Mouse (Mus musculus) heart, postnatal 0 days (tissue): Measurements from ENCODE around the gene Gprc5b. TPM values are rescaled to one million over a fixed set of nuclear protein-coding genes. Genes with fewer than 3 reads are reported as not detected.

Source experiments
- ATAC-seq: fragments of 200-750 bp; cut with Nextera tagmentation; 2 replicates; pipeline ENCODE4 v1.8.0; 2017; ENCODE audit warnings: low read depth, moderate number of reproducible peaks, moderate library complexity; ENCODE audit not compliant: insufficient read depth
- DNase-seq: peaks from one replicate; pipeline ENCODE4 v3.0.0-alpha.2; 2016; ENCODE audit warnings: low spot score
- H3K27ac ChIP-seq: fragments of 300-500 bp; sonication (generic); 2 replicates; pipeline ENCODE4 v1.5.1; 2014; ENCODE audit warnings: low read depth, mild to moderate bottlenecking
- H3K27me3 ChIP-seq: fragments of 300-500 bp; sonication (generic); 2 replicates; pipeline ENCODE4 v1.6.1; 2014; ENCODE audit warnings: low read length, mixed read lengths; ENCODE audit not compliant: control insufficient read depth, insufficient read depth
- H3K36me3 ChIP-seq: fragments of 300-500 bp; sonication (generic); replicated peaks from 2 replicates; pipeline ENCODE4 v1.6.1; 2014; ENCODE audit warnings: low read length, mixed read lengths; ENCODE audit not compliant: control insufficient read depth, insufficient read depth
- H3K4me1 ChIP-seq: fragments of 300-500 bp; sonication (generic); 2 replicates; pipeline ENCODE4 v1.6.1; 2014; ENCODE audit warnings: antibody characterized with exemption; ENCODE audit not compliant: control insufficient read depth, insufficient read depth
- H3K4me2 ChIP-seq: fragments of 300-500 bp; sonication (generic); 2 replicates; pipeline ENCODE4 v1.6.1; 2014; ENCODE audit warnings: low read depth, mild to moderate bottlenecking, low read length, moderate library complexity
- H3K4me3 ChIP-seq: fragments of 300-500 bp; sonication (generic); 2 replicates; pipeline ENCODE4 v1.5.1; 2014; ENCODE audit warnings: low read depth, low read length
- H3K9ac ChIP-seq: fragments of 300-500 bp; sonication (generic); replicated peaks from 2 replicates; pipeline ENCODE4 v1.6.1; 2014; ENCODE audit warnings: low read depth, low read length, mixed read lengths
- H3K9me3 ChIP-seq: fragments of 300-500 bp; sonication (generic); replicated peaks from 2 replicates; pipeline ENCODE4 v1.6.1; 2016; ENCODE audit warnings: low read length; ENCODE audit not compliant: control insufficient read depth
- CTCF ChIP-seq: IDR thresholded peaks from 2 replicates; pipeline ENCODE4 v1.5.1; 2016; ENCODE audit warnings: antibody characterized with exemption, control low read depth, low read depth
- EP300 ChIP-seq: IDR thresholded peaks from 2 replicates; pipeline ENCODE4 v1.6.1; 2016; ENCODE audit warnings: antibody characterized with exemption, low read depth
- WGBS: fragments of 180-500 bp; shearing (Covaris S2); extraction: QIAGEN DNeasy Blood & Tissue Kit; methylation state at CpG from one replicate; pipeline ENCODE4 v1.1.7; 2014; 5-methylcytosine and 5-hydroxymethylcytosine counted together
- polyA plus RNA-seq: library from polyadenylated mRNA; unstranded; fragments of >200 nt; fragmentation: Nextera tagmentation; extraction: Ambion mirVana; gene quantifications from 2 replicates; pipeline ENCODE4 v1.2.1, GENCODE M21; 2015
- total RNA-seq: library from RNA; depleted of rRNA; stranded (reverse); fragments of >200 nt; gene quantifications from 2 replicates; pipeline ENCODE4 v1.2.3, GENCODE M21; 2014; ENCODE audit warnings: low replicate concordance

Gprc5b gene
- total and polyA plus RNA-seq, 2 experiments from 2014 or later: 3.9 to 39.7 TPM

DNA sequence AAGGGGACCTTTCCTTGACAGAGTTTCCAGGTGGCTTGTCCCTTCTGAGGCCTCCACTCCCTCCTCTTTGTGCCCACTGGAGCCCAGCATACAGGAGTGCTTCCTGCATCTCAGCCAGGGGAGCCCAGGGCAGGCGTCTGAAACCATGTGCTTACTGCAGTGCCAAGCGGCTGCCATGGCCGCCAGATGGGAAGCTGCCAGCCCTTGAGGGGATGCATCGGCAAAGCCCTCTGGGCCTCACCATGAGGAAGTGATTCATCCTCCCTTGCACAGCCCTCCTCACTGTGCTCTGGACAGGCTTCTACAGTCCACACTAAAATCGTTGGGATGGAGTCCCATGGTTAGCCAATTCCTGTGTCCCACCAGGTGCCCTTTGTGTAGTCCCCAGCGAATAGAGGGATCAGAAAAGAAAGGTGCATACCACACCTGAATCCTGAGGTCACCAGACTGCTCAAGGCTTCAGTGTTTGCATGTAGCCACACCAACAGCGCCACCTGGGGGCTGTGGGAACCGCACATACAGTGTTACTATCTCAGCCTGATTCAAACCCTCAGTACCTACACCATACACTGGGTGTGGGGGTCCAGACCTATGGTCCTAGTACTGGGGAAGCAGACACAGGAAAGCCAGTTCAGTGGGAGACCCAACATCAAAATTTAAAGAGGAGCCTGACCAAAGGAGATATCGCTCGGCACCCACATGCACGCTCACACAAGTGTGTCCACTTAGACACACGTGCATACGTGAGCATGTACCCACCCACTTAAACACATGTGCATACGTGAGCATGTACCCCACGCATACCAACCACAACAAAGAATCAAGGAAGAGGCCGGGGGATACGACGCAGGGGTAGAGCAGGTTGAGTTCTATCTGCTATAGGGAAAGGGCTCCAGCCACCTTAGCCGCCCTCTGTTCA lies 27.5 kb upstream of the Gprc5b start:
- Histone ChIP-seq H3K27ac (no peak overlapping the region), H3K9ac (no peak overlapping the region), H3K9me3 (no peaks in the 10 kb centered on the region), H3K4me2 (no peak overlapping the region), H3K4me1 (no peaks in the 10 kb centered on the region), H3K36me3 (no peaks in the 10 kb centered on the region), H3K27me3 (no peaks in the 10 kb centered on the region), H3K4me3 (no peak overlapping the region)
- no peak for ATAC-seq
- TF ChIP-seq CTCF (peak; percentile 37), EP300 (no peak)
- DNase-seq: no peak
- 74% methylated on average over 19 of the region's 19 CpGs for WGBS

DNA sequence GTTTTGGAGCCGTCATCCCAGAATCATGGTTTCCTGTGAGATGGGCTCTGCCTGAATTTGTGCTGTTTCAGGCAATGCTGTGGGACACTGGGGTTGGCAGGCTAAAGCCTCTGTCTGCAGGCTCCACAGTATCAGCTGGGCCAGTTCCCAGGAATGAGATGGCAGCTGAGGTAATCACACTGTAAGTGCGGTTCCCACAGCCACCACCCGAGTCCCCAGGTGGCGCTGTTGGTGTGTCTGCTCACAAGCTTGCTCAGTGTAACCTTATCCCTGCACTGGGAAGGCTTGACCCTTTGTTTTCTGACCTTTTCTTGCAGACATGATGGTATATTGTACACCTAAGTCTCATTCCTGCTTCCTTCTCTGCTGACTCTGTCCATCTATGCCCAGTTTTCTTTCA lies 24.5 kb upstream of the Gprc5b start:
- H3K9me3 ChIP-seq: no peaks in the 10 kb centered on the region
- no peaks in the 10 kb centered on the region for H3K27me3 ChIP-seq
- no peak overlapping the region for H3K9ac ChIP-seq
- no peak overlapping the region for H3K4me2 ChIP-seq
- H3K27ac ChIP-seq: no peak overlapping the region
- DNase-seq: peak; percentile 22
- H3K4me1 ChIP-seq: no peaks in the 10 kb centered on the region
- TF ChIP-seq EP300 (no peak), CTCF (peak; percentile 66)
- no peaks in the 10 kb centered on the region for H3K36me3 ChIP-seq
- H3K4me3 ChIP-seq: no peak overlapping the region
- 12% methylated on average over 4 of the region's 4 CpGs for WGBS
- ATAC-seq: peak; percentile 48

DNA sequence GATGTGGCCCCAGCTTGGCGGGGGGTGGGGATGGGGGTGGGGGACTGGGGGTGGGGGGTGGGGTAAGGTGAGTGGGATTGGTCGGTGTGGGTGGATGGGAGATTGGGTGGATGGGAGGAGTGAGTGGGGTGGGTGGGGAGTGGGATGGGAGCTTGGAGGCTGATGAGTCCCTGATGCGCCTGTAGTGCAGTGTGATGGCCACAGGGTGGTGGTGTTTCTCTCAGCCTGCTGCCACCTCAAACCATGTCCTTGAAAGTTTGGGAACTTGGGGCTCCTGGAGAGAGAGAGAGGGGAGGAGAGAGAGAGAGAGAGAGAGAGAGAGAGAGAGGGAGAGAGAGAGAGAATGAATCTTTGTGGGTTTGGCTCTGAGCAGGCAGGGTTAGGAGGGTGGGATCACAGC lies 20.7 kb upstream of the Gprc5b start:
- TF ChIP-seq CTCF (peak; percentile 63), EP300 (no peak)
- DNase-seq (no peak), ATAC-seq (no peak)
- H3K36me3 ChIP-seq: no peaks in the 10 kb centered on the region
- 0% methylated on average over 3 of the region's 3 CpGs for WGBS
- no peaks in the 10 kb centered on the region for H3K9me3 ChIP-seq
- H3K9ac ChIP-seq: no peak overlapping the region
- no peak overlapping the region for H3K4me3 ChIP-seq
- peaks cover 9% of the 10 kb centered on the region; the same call in 1 of the 2 replicates for H3K27me3 ChIP-seq
- H3K4me1 ChIP-seq: no peaks in the 10 kb centered on the region
- H3K4me2 ChIP-seq: no peak overlapping the region
- H3K27ac ChIP-seq: no peak overlapping the region

DNA sequence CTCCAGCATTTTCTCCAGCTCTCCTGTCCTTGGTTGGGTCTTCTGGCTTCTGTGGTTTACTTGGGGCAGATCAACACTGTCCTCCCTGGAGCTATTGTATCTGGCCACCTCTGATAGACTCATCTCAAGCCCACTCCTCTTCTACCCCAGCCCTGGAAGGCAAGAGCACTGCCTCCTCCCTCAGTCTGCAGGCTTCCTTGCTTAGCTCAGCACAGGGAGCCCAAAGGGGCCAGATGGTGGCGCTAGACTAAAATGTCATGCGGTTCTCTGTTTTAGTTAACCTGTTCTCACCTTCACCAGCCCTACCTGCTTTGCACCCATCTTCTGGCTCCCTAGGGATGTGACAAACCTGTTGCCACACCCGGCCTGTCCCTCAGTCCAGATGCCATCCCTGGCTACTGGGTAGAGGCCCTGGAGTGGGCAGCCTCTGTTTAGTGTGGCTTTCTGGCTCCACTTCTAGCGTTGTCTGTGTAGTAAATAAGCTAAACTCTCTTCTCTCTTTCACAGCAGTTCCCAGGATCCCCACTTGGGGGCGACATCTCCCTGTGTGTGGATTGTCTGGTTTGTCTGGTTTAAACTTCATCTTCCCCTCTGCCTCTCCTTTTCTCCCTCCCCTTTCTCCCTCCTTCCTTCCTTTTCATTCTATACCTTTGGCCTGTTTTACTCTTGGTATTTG lies 16.0 kb upstream of the Gprc5b start:
- TF ChIP-seq EP300 (no peak), CTCF (peak; percentile 77)
- Histone ChIP-seq H3K27ac (no peak overlapping the region), H3K36me3 (no peaks in the 10 kb centered on the region), H3K4me3 (no peak overlapping the region), H3K27me3 (peaks cover 9% of the 10 kb centered on the region; the same call in 1 of the 2 replicates), H3K9ac (no peak overlapping the region), H3K4me1 (no peaks in the 10 kb centered on the region), H3K4me2 (no peak overlapping the region), H3K9me3 (no peaks in the 10 kb centered on the region)
- DNase-seq (no peak), ATAC-seq (no peak)
- 17% methylated on average over 5 of the region's 5 CpGs for WGBS

DNA sequence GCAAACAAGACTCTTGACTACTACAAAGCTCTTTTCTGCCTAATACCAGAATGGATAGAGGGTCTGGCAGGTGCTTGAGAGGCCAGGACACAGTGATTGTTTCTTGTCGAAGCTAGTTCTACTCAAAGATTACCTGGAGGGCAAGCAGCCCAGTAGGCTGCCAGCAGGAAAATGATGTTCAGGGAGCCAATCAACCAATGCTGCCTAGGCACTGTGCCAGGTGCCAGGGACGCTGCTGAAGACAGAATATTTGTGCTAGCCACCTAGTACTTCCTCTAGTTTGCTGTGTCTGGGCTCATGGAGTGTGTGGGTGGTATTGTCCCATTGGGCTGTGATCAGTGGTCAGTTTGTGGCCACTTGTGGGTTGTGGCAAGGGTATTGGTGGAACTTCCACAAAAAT lies 7.5 kb upstream of the Gprc5b start:
- Histone ChIP-seq H3K36me3 (no peaks in the 10 kb centered on the region), H3K9me3 (no peaks in the 10 kb centered on the region), H3K27ac (no peak overlapping the region), H3K9ac (no peak overlapping the region), H3K4me1 (no peaks in the 10 kb centered on the region), H3K27me3 (no peaks in the 10 kb centered on the region), H3K4me2 (no peak overlapping the region), H3K4me3 (no peak overlapping the region)
- TF ChIP-seq EP300: no peak
- no peak for TF ChIP-seq CTCF
- 43% methylated on average over 2 of the region's 2 CpGs for WGBS
- DNase-seq (no peak), ATAC-seq (no peak)
